Mouse (Mus musculus) MEL (cell line): ENCODE measurements at regions not wholly inside any gene's neighbourhood (a gene's known extent, or its start where the extent isn't known, plus 50 kb on each side); places are given as distances from the start of the nearest gene placed in this dataset.

Source experiments
- CTCF ChIP-seq, 3 experiments: IDR thresholded peaks in 2 of 3; conservative IDR thresholded peaks in 1 of 3; 2 replicates each; pipeline ENCODE4 v1.5.1; 2011 to 2012; ENCODE audit warnings: low read length in 3 of 3, low read depth in 2 of 3, mild to moderate bottlenecking in 2 of 3, improper control_type of control experiment in 1 of 3, inconsistent platforms in 1 of 3, mixed read lengths in 1 of 3, moderate library complexity in 1 of 3; ENCODE audit not compliant: control insufficient read depth in 1 of 3, insufficient read depth in 1 of 3, poor library complexity in 1 of 3, severe bottlenecking in 1 of 3
- E2F4 ChIP-seq: IDR thresholded peaks from 2 replicates; pipeline ENCODE4 v1.6.1; 2011; ENCODE audit warnings: low read depth, low read length, improper control_type of control experiment, borderline replicate concordance
- EP300 ChIP-seq, 2 experiments: IDR thresholded peaks; 2 replicates each; pipeline ENCODE4 v1.6.1; 2011; ENCODE audit warnings: improper control_type of control experiment in 2 of 2, low read length in 2 of 2, low read depth in 1 of 2, mild to moderate bottlenecking in 1 of 2
- GATA1 ChIP-seq: IDR thresholded peaks from 2 replicates; pipeline ENCODE4 v1.6.1; 2011; ENCODE audit warnings: low read depth, low read length, improper control_type of control experiment
- MAFK ChIP-seq: IDR thresholded peaks from 2 replicates; pipeline ENCODE4 v1.6.1; 2011; ENCODE audit warnings: low read depth, mild to moderate bottlenecking, low read length, improper control_type of control experiment, borderline replicate concordance
- MYC ChIP-seq: IDR thresholded peaks from 2 replicates; pipeline ENCODE4 v1.6.1; 2011; ENCODE audit warnings: low read depth, mild to moderate bottlenecking, low read length, improper control_type of control experiment, moderate library complexity
- POLR2AphosphoS2 ChIP-seq: IDR thresholded peaks from 2 replicates; pipeline ENCODE4 v1.6.1; 2011; ENCODE audit warnings: low read length, improper control_type of control experiment
- UBTF ChIP-seq: IDR thresholded peaks from 2 replicates; pipeline ENCODE4 v1.6.1; 2012; ENCODE audit warnings: low read depth, mild to moderate bottlenecking, inconsistent platforms, low read length, improper control_type of control experiment, moderate library complexity, borderline replicate concordance; ENCODE audit not compliant: insufficient read depth

- TF ChIP-seq EP300 (IDR thresholded peaks at IDR 0.05; ENCODE audit: low read depth in 1 of 2, low read length in 2 of 2) (no peak), GATA1 (no peak), MYC (no peak), CTCF (IDR thresholded peaks at IDR 0.05 in 2 of 3, conservative IDR thresholded peaks at IDR 0.05 in 1 of 3; ENCODE audit: control insufficient read depth in 1 of 3, insufficient read depth in 1 of 3, low read depth in 2 of 3, low read length in 3 of 3, poor library complexity in 1 of 3, severe bottlenecking in 1 of 3) (no peak), UBTF (no peak), POLR2AphosphoS2 (no peak), MAFK (no peak), E2F4 (no peak)
These were observed 1501.3 kb upstream of the Got2 start for GRCm38 (mm10) chr8:97389651-97390050.
